Mouse (Mus musculus) intestine, embryonic 16.5 days (tissue): ENCODE data around the gene Cbx1. TPM values are rescaled to one million over a fixed set of nuclear protein-coding genes. Genes with fewer than 3 reads are reported as not detected.
"Not testable (repeated sequence)": the region's sequence is repeated elsewhere in the genome, so short reads cannot be mapped to it uniquely, and the experiment has no call there.

Experiments used
- ATAC-seq: fragments of 200-750 bp; cut with Nextera tagmentation; 2 replicates; pipeline ENCODE4 v1.8.0; 2017; ENCODE audit warnings: moderate TSS enrichment, moderate library complexity
- H3K27ac ChIP-seq: fragments of 300-500 bp; sonication (generic); 2 replicates; pipeline ENCODE4 v1.5.1; 2014; ENCODE audit warnings: mild to moderate bottlenecking, low read length
- H3K27me3 ChIP-seq: fragments of 300-500 bp; sonication (generic); replicated peaks from 2 replicates; pipeline ENCODE4 v1.6.1; 2014; ENCODE audit warnings: low read length, control low read depth, mixed read lengths; ENCODE audit not compliant: control insufficient read depth, insufficient read depth
- H3K36me3 ChIP-seq: fragments of 300-500 bp; sonication (generic); 2 replicates; pipeline ENCODE4 v1.6.1; 2014; ENCODE audit warnings: low read length, control low read depth; ENCODE audit not compliant: control insufficient read depth, insufficient read depth
- H3K4me1 ChIP-seq: fragments of 300-500 bp; sonication (generic); 2 replicates; pipeline ENCODE4 v1.6.1; 2014; ENCODE audit warnings: low read length, control low read depth, mixed read lengths; ENCODE audit not compliant: control insufficient read depth, insufficient read depth
- H3K4me2 ChIP-seq: fragments of 300-500 bp; sonication (generic); 2 replicates; pipeline ENCODE4 v1.6.1; 2014; ENCODE audit warnings: low read depth, low read length, control low read depth
- H3K4me3 ChIP-seq: fragments of 300-500 bp; sonication (generic); 2 replicates; pipeline ENCODE4 v1.5.1; 2014; ENCODE audit warnings: mild to moderate bottlenecking, low read length
- H3K9ac ChIP-seq: fragments of 300-500 bp; sonication (generic); 2 replicates; pipeline ENCODE4 v1.6.1; 2014; ENCODE audit warnings: low read depth, low read length
- H3K9me3 ChIP-seq: fragments of 300-500 bp; sonication (generic); 2 replicates; pipeline ENCODE4 v1.6.1; 2016; ENCODE audit warnings: low read length, control low read depth; ENCODE audit not compliant: control insufficient read depth
- WGBS: fragments of 180-500 bp; shearing (Covaris S2); extraction: QIAGEN DNeasy Blood & Tissue Kit; methylation state at CpG from one replicate; pipeline ENCODE4 v1.1.7; 2014; 5-methylcytosine and 5-hydroxymethylcytosine counted together
- polyA plus RNA-seq: library from polyadenylated mRNA; unstranded; fragments of >200 nt; fragmentation: Nextera tagmentation; extraction: Ambion mirVana; gene quantifications from 2 replicates; pipeline ENCODE4 v1.2.1, GENCODE M21; 2015

Gene Cbx1
- polyA plus RNA-seq, 1 experiment from 2014 or later = 74.5 TPM

GRCm38 (mm10) chr11:96771274-96771975, 17.5 kb upstream of the Cbx1 start:
- Histone ChIP-seq H3K27me3 (no peaks in the 10 kb centered on the region), H3K4me2 (no peak overlapping the region), H3K36me3 (peaks cover 17% of the 10 kb centered on the region; the same call in 1 of the 2 replicates), H3K9me3 (no peaks in the 10 kb centered on the region), H3K9ac (no peak overlapping the region), H3K27ac (no peak overlapping the region), H3K4me3 (no peak overlapping the region), H3K4me1 (peaks cover 4% of the 10 kb centered on the region)
- WGBS = 92% methylated on average over 9 of the region's 9 CpGs
- no peak for ATAC-seq

DNA sequence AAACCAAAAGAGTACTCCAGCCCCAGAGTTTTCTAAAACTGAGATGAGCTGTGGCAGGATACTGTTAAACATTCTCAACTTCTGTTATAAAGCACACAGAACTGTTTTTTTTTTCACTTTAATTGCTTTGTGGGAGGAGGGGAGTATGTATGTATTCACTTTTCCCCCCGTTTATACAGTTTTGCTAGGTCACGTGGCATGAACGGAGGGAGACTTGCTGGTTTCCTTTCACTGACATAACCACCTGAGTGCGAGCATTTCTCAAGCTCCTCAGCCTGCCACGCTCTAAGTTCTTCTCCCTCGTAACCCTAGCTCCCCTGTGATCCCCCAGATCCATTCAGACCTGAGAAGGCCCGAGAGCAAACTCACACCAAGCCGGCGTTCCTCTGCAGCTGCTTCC, 16.5 kb upstream of the Cbx1 start:
- 86% methylated on average over 9 of the region's 9 CpGs for WGBS
- H3K4me1 ChIP-seq = peaks cover 10% of the 10 kb centered on the region
- no peak overlapping the region for H3K27ac ChIP-seq
- peaks cover 17% of the 10 kb centered on the region; the same call in 1 of the 2 replicates for H3K36me3 ChIP-seq
- H3K27me3 ChIP-seq = no peaks in the 10 kb centered on the region
- no peaks in the 10 kb centered on the region for H3K9me3 ChIP-seq
- H3K9ac ChIP-seq = no peak overlapping the region
- no peak for ATAC-seq
- H3K4me2 ChIP-seq = no peak overlapping the region
- H3K4me3 ChIP-seq = no peak overlapping the region

- H3K27ac ChIP-seq = no peak overlapping the region
- H3K9me3 ChIP-seq = no peaks in the 10 kb centered on the region
- H3K36me3 ChIP-seq = peaks cover 15% of the 10 kb centered on the region; the same call in 1 of the 2 replicates
- WGBS = 82% methylated on average over 3 of the region's 3 CpGs
- H3K4me1 ChIP-seq = peaks cover 10% of the 10 kb centered on the region
- H3K4me3 ChIP-seq = no peak overlapping the region
- no peak for ATAC-seq
- no peak overlapping the region for H3K9ac ChIP-seq
- no peak overlapping the region for H3K4me2 ChIP-seq
- no peaks in the 10 kb centered on the region for H3K27me3 ChIP-seq
These were observed 14.4 kb upstream of the Cbx1 start for GRCm38 (mm10) chr11:96774536-96774935.

- Histone ChIP-seq H3K27ac (no peak overlapping the region), H3K4me1 (peaks cover 10% of the 10 kb centered on the region), H3K36me3 (peaks cover 12% of the 10 kb centered on the region; the same call in 1 of the 2 replicates), H3K9ac (no peak overlapping the region), H3K9me3 (no peaks in the 10 kb centered on the region), H3K27me3 (no peaks in the 10 kb centered on the region), H3K4me2 (no peak overlapping the region), H3K4me3 (no peak overlapping the region)
- no peak for ATAC-seq
- 83% methylated on average over 8 of the region's 8 CpGs for whole genome bisulfite sequencing
These were observed 13.9 kb upstream of the Cbx1 start for GRCm38 (mm10) chr11:96775063-96775462.

- no peak overlapping the region for H3K4me3 ChIP-seq
These were observed 13.3 kb upstream of the Cbx1 start for GRCm38 (mm10) chr11:96775665-96776064.

DNA sequence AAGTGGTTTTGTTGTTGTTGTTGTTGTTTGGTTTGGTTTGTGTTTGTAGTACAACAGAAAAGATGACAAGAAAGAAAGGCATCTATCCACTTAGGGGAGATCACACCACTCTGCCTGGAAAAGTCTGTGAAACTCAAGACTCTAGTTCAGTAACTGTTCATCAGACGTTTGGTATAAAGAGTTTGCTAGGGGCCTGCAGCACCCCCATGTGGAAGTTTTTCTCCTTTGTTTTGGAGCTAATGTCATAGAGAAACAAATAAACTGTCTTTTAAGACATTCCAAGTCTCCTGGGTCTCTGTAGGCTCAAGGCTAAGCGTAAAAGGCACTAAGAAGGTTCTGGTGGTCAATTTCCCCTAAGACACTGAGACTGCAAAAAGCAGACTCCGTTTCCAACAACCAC, 12.9 kb upstream of the Cbx1 start:
- H3K27ac ChIP-seq = no peak overlapping the region
- peak overlapping the region; percentile 72; the same call in 1 of the 2 replicates for H3K9ac ChIP-seq
- peak overlapping the region; percentile 86; the same call in 1 of the 2 replicates for H3K4me2 ChIP-seq
- H3K9me3 ChIP-seq = no peaks in the 10 kb centered on the region
- H3K27me3 ChIP-seq = no peaks in the 10 kb centered on the region
- H3K4me3 ChIP-seq = no peak overlapping the region; the same call in 1 of the 2 replicates
- H3K36me3 ChIP-seq = peaks cover 9% of the 10 kb centered on the region; the same call in 1 of the 2 replicates
- 38% methylated on average over 3 of the region's 3 CpGs for WGBS
- ATAC-seq = no peak
- peaks cover 10% of the 10 kb centered on the region for H3K4me1 ChIP-seq

More at GRCm38 (mm10) chr11:96775665-96776064, 13.3 kb upstream of the Cbx1 start:
- Histone ChIP-seq H3K27me3 (no peaks in the 10 kb centered on the region), H3K27ac (no peak overlapping the region), H3K36me3 (peaks cover 10% of the 10 kb centered on the region; the same call in 1 of the 2 replicates), H3K4me1 (peaks cover 10% of the 10 kb centered on the region), H3K4me2 (no peak overlapping the region), H3K9me3 (no peaks in the 10 kb centered on the region), H3K9ac (no peak overlapping the region)
- WGBS = 74% methylated on average over 7 of the region's 7 CpGs
- ATAC-seq = no peak

- Histone ChIP-seq H3K27ac (peak within 1 kb of the TSS; percentile 72), H3K4me1 (peaks cover 10% of the 10 kb centered on the region), H3K4me3 (peak within 1 kb of the TSS; percentile 82), H3K36me3 (peaks cover 4% of the 10 kb centered on the region; the same call in 1 of the 2 replicates), H3K4me2 (peak within 1 kb of the TSS; percentile 86), H3K9me3 (no peaks in the 10 kb centered on the region), H3K9ac (peak within 1 kb of the TSS; percentile 72), H3K27me3 (no peaks in the 10 kb centered on the region)
- under 1% methylated on average over 59 of the region's 59 CpGs for WGBS
- peak; percentile 100 for ATAC-seq
These were observed 11.7 kb upstream of the Cbx1 start, which contains the start of gene Snx11 for GRCm38 (mm10) chr11:96776968-96777962. TSS of gene Snx11 (minus strand) at chr11:96777559.

DNA sequence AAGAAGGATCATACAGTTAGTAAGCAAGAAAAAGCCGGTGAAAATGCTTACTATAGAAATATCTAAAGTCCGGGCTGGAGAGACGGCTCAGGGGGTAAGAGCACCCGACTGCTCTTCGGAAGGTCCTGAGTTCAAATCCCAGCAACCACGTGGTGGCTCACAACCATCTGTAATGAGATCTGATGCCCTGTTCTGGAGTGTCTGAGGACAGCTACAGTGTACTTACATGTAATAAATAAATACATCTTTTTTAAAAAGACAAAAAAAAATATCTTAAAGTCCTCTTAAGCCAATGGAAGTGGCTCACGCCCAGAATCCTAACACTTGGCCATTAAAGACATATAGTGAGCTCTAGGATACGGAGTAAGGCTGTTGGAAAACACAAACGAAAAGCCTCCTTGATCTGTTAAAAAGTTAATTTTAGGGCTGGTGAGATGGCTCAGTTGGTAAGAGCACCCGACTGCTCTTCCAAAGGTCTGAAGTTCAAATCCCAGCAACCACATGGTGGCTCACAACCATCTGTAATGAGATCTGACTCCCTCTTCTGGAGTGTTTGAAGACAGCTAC, 10.8 kb upstream of the Cbx1 start:
- ATAC-seq, H3K4me1 ChIP-seq, H3K9me3 ChIP-seq, H3K27me3 ChIP-seq, H3K36me3 ChIP-seq: not testable (repeated sequence)
- H3K9ac ChIP-seq = peak overlapping the region; percentile 72
- WGBS = 64% methylated on average over 10 of the region's 10 CpGs
- H3K4me3 ChIP-seq = peak overlapping the region; percentile 82
- H3K27ac ChIP-seq = peak overlapping the region; percentile 72
- H3K4me2 ChIP-seq = peak overlapping the region; percentile 86

GRCm38 (mm10) chr11:96780306-96780705, 8.6 kb upstream of the Cbx1 start:
- peaks cover 10% of the 10 kb centered on the region for H3K4me1 ChIP-seq
- no peak overlapping the region for H3K4me3 ChIP-seq
- no peaks in the 10 kb centered on the region for H3K36me3 ChIP-seq
- no peak overlapping the region for H3K9ac ChIP-seq
- no peak for ATAC-seq
- no peaks in the 10 kb centered on the region for H3K9me3 ChIP-seq
- H3K4me2 ChIP-seq = no peak overlapping the region
- WGBS = 69% methylated on average over 5 of the region's 5 CpGs
- H3K27me3 ChIP-seq = no peaks in the 10 kb centered on the region
- H3K27ac ChIP-seq = no peak overlapping the region
